Mouse (Mus musculus): ENCODE data around the gene Prpf40b.

Prpf40b gene

GRCm38 (mm10) chr15:99294287-99294686, 600 bp upstream of the Prpf40b start:
- no peak for DNase-seq

GRCm38 (mm10) chr15:99295484-99295981, 646 bp downstream of the Prpf40b start, which contains the start of gene Fam186b:
Gene Fam186b, minus strand, starts transcription at chr15:99295888.
- DNase-seq = no peak

- DNase-seq = no peak
Measured at GRCm38 (mm10) chr15:99296213-99296612, 1.3 kb downstream of the Prpf40b start.

- DNase-seq = no peak
Measured at GRCm38 (mm10) chr15:99307476-99307875, 12.6 kb downstream of the Prpf40b start.

- no peak for DNase-seq
Measured at GRCm38 (mm10) chr15:99309549-99309948, 14.7 kb downstream of the Prpf40b start.

- no peak for DNase-seq
Measured at GRCm38 (mm10) chr15:99310617-99311016, 15.7 kb downstream of the Prpf40b start.

GRCm38 (mm10) chr15:99314891-99315290, 20.0 kb downstream of the Prpf40b start:
- DNase-seq = no peak

- DNase-seq = peak; percentile 68
Measured at GRCm38 (mm10) chr15:99316314-99317266, 21.7 kb downstream of the Prpf40b start.

GRCm38 (mm10) chr15:99317267-99317651, 22.4 kb downstream of the Prpf40b start:
- no peak for DNase-seq

- DNase-seq = no peak
Measured at GRCm38 (mm10) chr15:99318071-99318470, 23.2 kb downstream of the Prpf40b start.

- no peak for DNase-seq
Measured at GRCm38 (mm10) chr15:99318861-99319410, 24.0 kb downstream of the Prpf40b start.

- DNase-seq = no peak
Measured at GRCm38 (mm10) chr15:99319411-99319871, 24.6 kb downstream of the Prpf40b start.

- no peak for DNase-seq
Measured at GRCm38 (mm10) chr15:99320168-99320674, 25.3 kb downstream of the Prpf40b start.

GRCm38 (mm10) chr15:99320978-99321377, 26.1 kb downstream of the Prpf40b start:
- no peak for DNase-seq

GRCm38 (mm10) chr15:99324151-99324550, 29.3 kb downstream of the Prpf40b start:
- DNase-seq = no peak

GRCm38 (mm10) chr15:99325598-99325997, 30.7 kb downstream of the Prpf40b start:
- no peak for DNase-seq

- DNase-seq = no peak
Measured at GRCm38 (mm10) chr15:99326407-99326806, 31.5 kb downstream of the Prpf40b start.

- DNase-seq = peak; percentile 44
Measured at GRCm38 (mm10) chr15:99326959-99327358, 32.1 kb downstream of the Prpf40b start.

- DNase-seq = no peak
Measured at GRCm38 (mm10) chr15:99328011-99328410, 33.1 kb downstream of the Prpf40b start.

- DNase-seq = no peak
Measured at GRCm38 (mm10) chr15:99330324-99330723, 35.4 kb downstream of the Prpf40b start.

- DNase-seq = no peak
Measured at GRCm38 (mm10) chr15:99331341-99331740, 36.5 kb downstream of the Prpf40b start.

- DNase-seq = no peak
Measured at GRCm38 (mm10) chr15:99332111-99332510, 37.2 kb downstream of the Prpf40b start.

GRCm38 (mm10) chr15:99332921-99333675, 38.2 kb downstream of the Prpf40b start:
- peak; percentile 72 for DNase-seq

Measured in liver (tissue).